Mouse (Mus musculus) neural tube, embryonic 14.5 days (tissue): Measurements from ENCODE around the gene Usf3. TPM values are rescaled to one million over a fixed set of nuclear protein-coding genes. Genes with fewer than 3 reads are reported as not detected.

Source experiments
- ATAC-seq: fragments of 200-750 bp; cut with Nextera tagmentation; 2 replicates; pipeline ENCODE4 v1.8.0; 2017; ENCODE audit warnings: low read depth, mild to moderate bottlenecking, moderate TSS enrichment, moderate library complexity
- H3K27ac ChIP-seq: fragments of 300-500 bp; sonication (generic); 2 replicates; pipeline ENCODE4 v1.5.1; 2014; ENCODE audit warnings: low read depth, mild to moderate bottlenecking, control low read depth, low read length, moderate library complexity, mixed read lengths
- H3K27me3 ChIP-seq: fragments of 300-500 bp; sonication (generic); 2 replicates; pipeline ENCODE4 v1.6.1; 2014; ENCODE audit warnings: low read length; ENCODE audit not compliant: control insufficient read depth, insufficient read depth
- H3K36me3 ChIP-seq: fragments of 300-500 bp; sonication (generic); 2 replicates; pipeline ENCODE4 v1.6.1; 2014; ENCODE audit warnings: low read length, mixed read lengths; ENCODE audit not compliant: control insufficient read depth, insufficient read depth
- H3K4me1 ChIP-seq: fragments of 300-500 bp; sonication (generic); 2 replicates; pipeline ENCODE4 v1.6.1; 2014; ENCODE audit warnings: low read length; ENCODE audit not compliant: control insufficient read depth, insufficient read depth
- H3K4me2 ChIP-seq: fragments of 300-500 bp; sonication (generic); 2 replicates; pipeline ENCODE4 v1.6.1; 2014; ENCODE audit warnings: mild to moderate bottlenecking, low read depth, low read length, control low read depth
- H3K4me3 ChIP-seq: fragments of 300-500 bp; sonication (generic); 2 replicates; pipeline ENCODE4 v1.5.1; 2014; ENCODE audit warnings: low read depth, low read length, control low read depth, mixed read lengths
- H3K9ac ChIP-seq: fragments of 300-500 bp; sonication (generic); replicated peaks from 2 replicates; pipeline ENCODE4 v1.6.1; 2014; ENCODE audit warnings: low read depth, mild to moderate bottlenecking, control low read depth, low read length, mixed read lengths
- H3K9me3 ChIP-seq: fragments of 300-500 bp; sonication (generic); 2 replicates; pipeline ENCODE4 v1.6.1; 2016; ENCODE audit warnings: low read length; ENCODE audit not compliant: control insufficient read depth
- WGBS: fragments of 180-500 bp; shearing (Covaris S2); extraction: QIAGEN DNeasy Blood & Tissue Kit; methylation state at CpG from one replicate; pipeline ENCODE4 v1.1.7; 2014; 5-methylcytosine and 5-hydroxymethylcytosine counted together
- polyA plus RNA-seq: library from polyadenylated mRNA; unstranded; fragments of >200 nt; fragmentation: Nextera tagmentation; extraction: Ambion mirVana; gene quantifications from 2 replicates; pipeline ENCODE4 v1.2.1, GENCODE M21; 2014

Gene Usf3
- 4.6 and 5.8 TPM in 2 replicates for polyA plus RNA-seq

DNA sequence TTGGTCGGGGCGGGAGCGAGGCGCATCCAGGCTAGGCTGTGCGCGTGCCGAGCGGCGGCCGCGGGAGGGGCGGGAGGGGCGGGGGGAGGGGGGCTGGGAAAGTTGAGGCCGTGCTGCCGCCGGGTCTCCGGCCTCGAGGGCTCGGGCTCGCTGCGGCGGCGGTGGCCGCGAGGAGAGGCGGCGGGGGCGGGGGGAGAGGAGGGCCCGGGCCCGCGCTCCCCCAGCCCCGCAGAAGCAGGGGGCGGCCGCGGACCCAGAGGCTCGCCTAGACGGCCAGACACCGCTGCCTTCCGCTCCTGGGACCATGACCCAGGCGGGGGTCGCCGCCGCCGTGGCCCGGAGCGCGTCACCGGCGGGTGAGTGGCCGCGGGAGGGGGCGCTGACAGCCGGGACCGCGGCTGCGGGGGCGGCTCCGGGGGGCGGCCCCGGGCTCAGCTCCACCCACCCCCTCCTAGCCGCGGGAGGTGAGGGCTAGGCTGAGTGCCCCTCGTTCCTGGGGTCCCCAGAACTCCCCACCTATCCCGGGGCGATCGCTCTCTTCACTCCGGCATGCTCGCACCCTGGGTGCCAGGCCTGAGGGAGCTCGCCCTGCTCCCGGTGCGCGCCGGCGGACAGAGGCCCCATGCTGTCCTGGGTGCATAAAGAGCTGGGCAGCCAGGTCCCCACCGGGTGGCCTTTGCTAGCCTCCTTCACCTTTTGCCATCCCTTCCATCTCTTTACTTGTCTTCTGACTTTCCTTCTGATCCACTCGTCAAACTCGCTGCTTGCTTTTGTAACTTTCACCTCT, at the start of gene Usf3:
TSS of gene Usf3 (plus strand) at position 92 of the 787 bp plus-strand sequence.
- under 1% methylated on average over 37 of the region's 77 CpGs for WGBS
- peak; percentile 60 for ATAC-seq
- peak within 1 kb of the TSS; percentile 72 for H3K4me3 ChIP-seq
- H3K27ac ChIP-seq = peak within 1 kb of the TSS; percentile 82
- H3K27me3 ChIP-seq = 0 out of 2 replicates have a peak, but pooled peaks cover 2% of the 10 kb centered on the region
- H3K4me2 ChIP-seq = peak within 1 kb of the TSS; percentile 75
- peaks cover 6% of the 10 kb centered on the region for H3K4me1 ChIP-seq
- H3K9ac ChIP-seq = peak within 1 kb of the TSS; percentile 93
- no peaks in the 10 kb centered on the region for H3K9me3 ChIP-seq
- H3K36me3 ChIP-seq = no peaks in the 10 kb centered on the region

DNA sequence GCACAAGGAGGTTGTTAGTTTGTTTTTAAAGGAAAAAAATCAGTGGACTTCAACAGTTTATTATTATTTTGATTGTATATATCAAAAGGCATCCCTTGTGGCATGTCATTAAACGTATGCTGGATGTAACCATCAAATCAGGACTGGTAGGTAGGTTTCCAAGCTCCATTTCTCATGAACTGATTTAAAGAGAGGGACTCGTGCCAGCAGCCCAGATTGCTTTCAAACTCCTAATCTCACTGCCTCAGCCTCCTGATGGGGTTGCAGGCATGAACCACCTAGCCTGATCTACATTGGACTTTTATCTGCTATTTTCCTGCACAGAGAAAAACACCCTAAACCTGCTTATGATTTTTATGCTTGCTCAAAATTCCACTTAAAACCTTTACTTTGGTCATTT, 49.3 kb upstream of the Usf3 start:
- H3K4me1 ChIP-seq = no peaks in the 10 kb centered on the region
- 64% methylated on average over 2 of the region's 2 CpGs for WGBS
- no peaks in the 10 kb centered on the region for H3K27me3 ChIP-seq
- H3K36me3 ChIP-seq = no peaks in the 10 kb centered on the region
- H3K9me3 ChIP-seq = no peaks in the 10 kb centered on the region
- H3K9ac ChIP-seq = no peak overlapping the region
- H3K4me3 ChIP-seq = no peak overlapping the region
- H3K27ac ChIP-seq = no peak overlapping the region
- ATAC-seq = no peak
- H3K4me2 ChIP-seq = no peak overlapping the region

DNA sequence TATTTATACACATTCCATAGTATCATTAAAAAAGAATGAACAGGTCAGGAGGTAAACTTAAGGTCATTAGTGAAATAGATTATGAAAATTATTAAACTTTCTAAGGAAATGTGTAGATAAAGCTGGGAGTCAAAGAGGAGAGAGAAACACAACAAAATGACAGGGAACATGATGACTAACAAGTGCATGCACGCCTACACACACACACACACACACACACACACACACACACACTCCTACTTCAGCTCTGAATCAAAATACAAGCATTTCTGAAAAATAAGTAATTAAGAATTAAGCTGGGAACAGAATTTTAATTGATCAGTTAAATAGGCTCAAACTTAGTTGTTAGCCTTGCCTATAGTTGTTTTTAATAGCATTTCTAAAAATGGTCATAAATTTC, 48.3 kb upstream of the Usf3 start:
- no peaks in the 10 kb centered on the region for H3K4me1 ChIP-seq
- 87% methylated on average over 1 of the region's 1 CpGs for WGBS
- H3K36me3 ChIP-seq = no peaks in the 10 kb centered on the region
- H3K4me2 ChIP-seq = no peak overlapping the region
- no peak for ATAC-seq
- H3K27ac ChIP-seq = no peak overlapping the region
- H3K9ac ChIP-seq = no peak overlapping the region
- H3K9me3 ChIP-seq = no peaks in the 10 kb centered on the region
- H3K27me3 ChIP-seq = no peaks in the 10 kb centered on the region
- H3K4me3 ChIP-seq = no peak overlapping the region

DNA sequence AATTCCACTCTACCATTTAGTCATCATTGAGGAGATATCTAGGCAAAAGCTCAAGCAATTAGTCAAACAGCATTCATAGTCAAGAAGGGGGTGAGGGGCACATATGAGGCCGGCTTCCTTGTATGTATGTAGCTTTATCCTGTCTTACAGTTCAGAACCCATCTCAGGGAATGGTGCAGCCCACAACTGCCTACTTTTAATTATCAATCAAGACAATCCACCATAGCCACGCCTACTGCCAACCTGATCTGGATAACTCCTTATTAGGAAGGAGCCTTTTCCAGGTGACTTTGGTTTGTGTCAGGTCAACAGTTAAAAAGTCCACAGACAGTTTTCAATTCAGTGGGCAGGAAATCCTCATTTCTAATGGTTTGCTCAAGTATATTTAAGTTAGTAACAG, 47.6 kb upstream of the Usf3 start:
- no peak overlapping the region for H3K27ac ChIP-seq
- no peak for ATAC-seq
- H3K36me3 ChIP-seq = no peaks in the 10 kb centered on the region
- no peak overlapping the region for H3K4me3 ChIP-seq
- H3K4me1 ChIP-seq = no peaks in the 10 kb centered on the region
- no peak overlapping the region for H3K4me2 ChIP-seq
- WGBS = 86% methylated on average over 2 of the region's 2 CpGs
- no peaks in the 10 kb centered on the region for H3K27me3 ChIP-seq
- no peak overlapping the region for H3K9ac ChIP-seq
- no peaks in the 10 kb centered on the region for H3K9me3 ChIP-seq

DNA sequence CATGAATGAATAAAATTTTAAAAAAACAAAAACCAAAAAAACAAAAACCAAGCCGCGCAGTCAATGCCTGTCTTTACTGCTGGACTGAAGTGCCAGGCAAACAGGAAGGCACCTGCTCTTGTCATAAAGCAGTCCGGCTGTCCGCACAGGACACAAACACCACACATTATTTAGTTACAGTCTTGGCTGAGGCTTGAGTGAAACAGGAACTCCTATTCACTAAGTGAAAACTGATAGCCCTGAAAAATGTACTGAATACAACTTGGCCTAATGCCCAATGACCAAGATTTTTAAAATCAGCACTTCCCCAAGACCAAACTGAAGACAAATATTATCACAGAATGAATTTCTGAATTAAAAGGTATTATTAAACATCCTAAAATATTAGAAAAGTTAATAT, 46.6 kb upstream of the Usf3 start:
- H3K4me2 ChIP-seq = no peak overlapping the region
- H3K9ac ChIP-seq = no peak overlapping the region
- H3K27ac ChIP-seq = no peak overlapping the region
- 75% methylated on average over 4 of the region's 4 CpGs for WGBS
- no peaks in the 10 kb centered on the region for H3K36me3 ChIP-seq
- H3K9me3 ChIP-seq = no peaks in the 10 kb centered on the region
- no peak for ATAC-seq
- no peaks in the 10 kb centered on the region for H3K27me3 ChIP-seq
- H3K4me1 ChIP-seq = no peaks in the 10 kb centered on the region
- H3K4me3 ChIP-seq = no peak overlapping the region

DNA sequence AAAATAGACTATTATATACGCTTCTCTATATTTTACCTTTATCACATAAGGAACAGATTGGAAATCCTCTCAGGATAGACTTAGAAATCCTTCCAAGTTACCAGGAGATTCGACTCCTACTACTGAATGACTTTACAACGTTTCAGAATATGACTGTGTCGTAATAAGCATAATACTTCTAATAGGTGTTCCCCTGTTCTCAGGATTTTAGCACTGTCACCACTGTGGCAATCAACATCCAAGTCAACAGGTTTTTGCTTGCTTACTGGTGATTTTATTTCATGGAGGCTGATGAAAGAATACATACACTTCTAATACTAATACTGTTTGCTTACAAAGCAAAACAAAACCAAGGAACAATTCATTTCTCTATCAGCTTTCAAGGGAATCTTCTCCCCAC, 40.7 kb upstream of the Usf3 start:
- H3K9ac ChIP-seq = no peak overlapping the region
- H3K27ac ChIP-seq = no peak overlapping the region
- no peak overlapping the region for H3K4me3 ChIP-seq
- 83% methylated on average over 4 of the region's 4 CpGs for WGBS
- H3K4me2 ChIP-seq = no peak overlapping the region
- no peaks in the 10 kb centered on the region for H3K27me3 ChIP-seq
- no peaks in the 10 kb centered on the region for H3K9me3 ChIP-seq
- no peak for ATAC-seq
- H3K4me1 ChIP-seq = no peaks in the 10 kb centered on the region; the same call in 1 of the 2 replicates
- no peaks in the 10 kb centered on the region for H3K36me3 ChIP-seq

DNA sequence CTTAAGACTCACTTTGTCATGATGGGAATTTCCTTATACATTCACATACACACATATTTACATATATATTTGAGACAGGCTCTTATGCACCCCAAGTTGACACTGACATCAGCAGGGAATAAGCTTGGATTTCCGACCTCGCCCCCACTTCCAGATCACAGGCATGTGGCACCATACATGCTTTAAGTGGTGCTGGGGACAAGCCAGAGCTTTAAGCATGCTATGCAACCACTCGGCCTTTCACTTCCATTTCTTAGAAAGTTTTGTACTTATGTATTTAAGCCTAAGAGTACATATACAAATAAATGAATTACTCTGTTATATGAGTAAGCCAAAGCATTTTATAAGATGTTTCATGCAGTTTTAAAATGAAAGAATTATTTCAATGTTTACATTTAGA, 39.9 kb upstream of the Usf3 start:
- H3K4me3 ChIP-seq = no peak overlapping the region
- no peaks in the 10 kb centered on the region for H3K9me3 ChIP-seq
- H3K4me2 ChIP-seq = no peak overlapping the region
- H3K36me3 ChIP-seq = no peaks in the 10 kb centered on the region
- WGBS = 94% methylated on average over 3 of the region's 3 CpGs
- H3K27me3 ChIP-seq = no peaks in the 10 kb centered on the region
- H3K27ac ChIP-seq = no peak overlapping the region
- H3K9ac ChIP-seq = no peak overlapping the region
- ATAC-seq = no peak
- no peaks in the 10 kb centered on the region; the same call in 1 of the 2 replicates for H3K4me1 ChIP-seq

DNA sequence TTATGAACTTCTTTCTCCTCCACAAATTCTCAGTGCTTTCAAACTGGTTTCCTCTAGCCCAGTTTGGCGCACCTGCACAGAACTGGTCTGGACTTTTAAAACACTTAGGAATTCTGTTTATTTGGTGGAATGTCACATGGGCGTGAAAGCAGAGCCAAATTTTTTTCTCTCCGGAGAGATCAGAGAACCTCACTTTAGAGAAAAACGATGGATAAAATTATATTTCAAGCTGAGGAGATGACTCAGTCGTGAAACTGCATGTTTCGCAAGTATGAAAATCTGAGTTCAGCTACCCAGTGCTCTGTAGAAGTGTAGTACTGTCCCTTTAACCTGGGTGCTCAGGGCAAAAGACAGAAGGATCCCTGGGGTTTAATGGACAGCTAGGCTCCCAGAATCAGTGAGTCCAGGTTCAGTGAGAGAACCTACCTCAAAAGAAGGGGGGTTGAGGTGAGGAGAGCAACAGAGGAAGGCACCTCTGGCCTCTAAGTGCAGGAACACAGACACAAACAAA, 36.5 kb upstream of the Usf3 start:
- H3K27ac ChIP-seq = no peak overlapping the region
- H3K4me1 ChIP-seq = peaks cover 7% of the 10 kb centered on the region
- no peak for ATAC-seq
- no peaks in the 10 kb centered on the region for H3K36me3 ChIP-seq
- no peaks in the 10 kb centered on the region for H3K9me3 ChIP-seq
- 91% methylated on average over 6 of the region's 6 CpGs for WGBS
- no peak overlapping the region for H3K9ac ChIP-seq
- no peak overlapping the region for H3K4me2 ChIP-seq
- no peaks in the 10 kb centered on the region for H3K27me3 ChIP-seq
- H3K4me3 ChIP-seq = no peak overlapping the region

DNA sequence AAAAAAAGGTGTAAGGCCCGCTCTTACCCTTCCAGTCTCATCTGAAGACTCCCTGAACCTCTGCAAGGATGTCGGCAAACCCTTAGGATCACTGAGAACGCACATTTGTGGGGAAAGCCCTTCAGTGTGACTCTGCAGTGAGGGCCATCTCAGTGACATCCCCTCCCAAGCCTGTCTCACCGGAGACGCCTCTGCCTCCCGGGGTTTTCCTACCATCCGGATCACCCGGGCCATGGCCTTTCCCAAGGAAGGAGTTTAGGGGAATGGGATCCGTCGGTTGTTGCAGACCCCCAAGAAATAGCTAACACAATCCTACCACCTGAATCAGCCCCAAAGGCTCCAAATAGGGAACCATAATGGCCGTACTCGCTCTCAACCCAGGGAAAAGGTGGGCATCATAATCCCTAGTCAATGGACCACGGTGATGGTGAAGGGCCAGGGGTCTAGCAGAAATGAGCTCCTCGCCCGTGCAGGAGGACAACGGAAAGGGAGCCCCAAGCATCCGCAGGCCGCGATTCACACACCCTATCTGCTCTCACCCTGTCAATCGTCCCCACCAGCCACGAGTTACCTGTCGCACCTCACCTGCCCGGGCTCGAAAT, 34.6 kb upstream of the Usf3 start:
- WGBS = 2% methylated on average over 24 of the region's 24 CpGs
- ATAC-seq = peak; percentile 7

More for the DNA sequence above, 34.6 kb upstream of the Usf3 start:
- Histone ChIP-seq H3K4me2 (peak overlapping the region; percentile 65), H3K9me3 (no peaks in the 10 kb centered on the region), H3K27ac (peak overlapping the region; percentile 99), H3K4me1 (peaks cover 9% of the 10 kb centered on the region), H3K4me3 (peak overlapping the region; percentile 89), H3K9ac (peak overlapping the region; percentile 73), H3K27me3 (no peaks in the 10 kb centered on the region), H3K36me3 (no peaks in the 10 kb centered on the region)
